Mouse (Mus musculus): ENCODE results near the gene Alad. TPM values are rescaled to one million over a fixed set of nuclear protein-coding genes. Genes with fewer than 3 reads are reported as not detected.
A peak's percentile ranks its signal among the peaks of the same experiment; 100 is the strongest.

The Alad gene
- total and polyA plus RNA-seq, 2 experiments from 2014 or later: 37.6 to 74.9 TPM

DNA sequence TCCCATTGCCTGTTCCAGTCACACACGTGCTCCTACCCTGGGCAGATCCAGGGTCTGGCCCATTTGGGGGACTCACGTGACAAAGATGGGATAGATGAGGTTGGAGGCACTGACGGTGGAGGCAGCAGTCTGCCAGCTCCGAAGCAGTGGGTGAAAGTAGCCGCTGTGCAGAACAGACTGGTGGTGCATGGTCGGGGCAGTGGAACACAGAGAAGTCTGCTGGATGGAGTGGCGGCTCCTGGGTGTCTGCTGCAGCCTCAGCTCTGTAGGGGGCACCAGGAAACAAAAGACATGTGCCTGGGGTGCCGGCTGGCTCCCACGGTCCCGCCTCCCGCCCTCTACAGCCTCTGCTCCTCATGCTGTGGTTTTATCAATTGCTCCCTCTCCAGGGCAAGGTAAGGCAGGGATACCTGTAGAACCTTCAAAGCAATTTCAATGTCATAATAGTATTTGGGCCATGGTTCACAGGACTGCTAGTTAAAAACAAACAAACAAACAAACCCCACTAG, 5.7 kb downstream of the Alad start:
- no peak for TF ChIP-seq CTCF (IDR thresholded peaks at IDR 0.05; ENCODE audit: low read depth)
- H3K27me3 ChIP-seq (ENCODE audit: insufficient read depth, low read length): no peaks in the 10 kb centered on the region
- H3K27ac ChIP-seq (ENCODE audit: low read depth, low read length): no peak overlapping the region
- H3K4me1 ChIP-seq (ENCODE audit: insufficient read depth): peaks cover 4% of the 10 kb centered on the region; the same call in 1 of the 2 replicates
- DNase-seq (no peak), ATAC-seq (no peak)
- peaks cover 44% of the 10 kb centered on the region for H3K36me3 ChIP-seq (ENCODE audit: insufficient read depth)
- WGBS: 53% methylated on average over 11 of the region's 11 CpGs
- H3K4me3 ChIP-seq (ENCODE audit: low read depth, low read length): no peak overlapping the region
- no peak overlapping the region for H3K9ac ChIP-seq
- no peak overlapping the region for H3K4me2 ChIP-seq (ENCODE audit: low read depth)
- no peaks in the 10 kb centered on the region for H3K9me3 ChIP-seq (ENCODE audit: low read length)

GRCm38 (mm10) chr4:62509946-62510345, 9.8 kb downstream of the Alad start:
- no peak overlapping the region for H3K9ac ChIP-seq
- no peak for TF ChIP-seq CTCF (IDR thresholded peaks at IDR 0.05; ENCODE audit: low read depth)
- H3K36me3 ChIP-seq (ENCODE audit: insufficient read depth): peaks cover 62% of the 10 kb centered on the region

GRCm38 (mm10) chr4:62508839-62509238, 10.9 kb downstream of the Alad start:
- TF ChIP-seq CTCF (IDR thresholded peaks at IDR 0.05; ENCODE audit: low read depth): no peak
- ATAC-seq: no peak
- Histone ChIP-seq H3K4me3 (ENCODE audit: low read depth, low read length) (no peak overlapping the region), H3K4me1 (ENCODE audit: insufficient read depth) (no peaks in the 10 kb centered on the region), H3K36me3 (ENCODE audit: insufficient read depth) (peaks cover 62% of the 10 kb centered on the region), H3K27me3 (ENCODE audit: insufficient read depth, low read length) (no peaks in the 10 kb centered on the region), H3K4me2 (ENCODE audit: low read depth) (no peak overlapping the region), H3K27ac (ENCODE audit: low read depth, low read length) (no peak overlapping the region), H3K9ac (no peak overlapping the region), H3K9me3 (ENCODE audit: low read length) (no peaks in the 10 kb centered on the region)
- no peak for DNase-seq
- 95% methylated on average over 5 of the region's 5 CpGs for WGBS

More at GRCm38 (mm10) chr4:62509946-62510345, 9.8 kb downstream of the Alad start:
- WGBS: 87% methylated on average over 11 of the region's 11 CpGs
- H3K4me2 ChIP-seq (ENCODE audit: low read depth): no peak overlapping the region
- no peak overlapping the region for H3K4me3 ChIP-seq (ENCODE audit: low read depth, low read length)
- H3K27me3 ChIP-seq (ENCODE audit: insufficient read depth, low read length): no peaks in the 10 kb centered on the region
- no peak for DNase-seq
- no peak for ATAC-seq
- no peaks in the 10 kb centered on the region for H3K9me3 ChIP-seq (ENCODE audit: low read length)
- H3K27ac ChIP-seq (ENCODE audit: low read depth, low read length): no peak overlapping the region
- no peaks in the 10 kb centered on the region for H3K4me1 ChIP-seq (ENCODE audit: insufficient read depth)

DNA sequence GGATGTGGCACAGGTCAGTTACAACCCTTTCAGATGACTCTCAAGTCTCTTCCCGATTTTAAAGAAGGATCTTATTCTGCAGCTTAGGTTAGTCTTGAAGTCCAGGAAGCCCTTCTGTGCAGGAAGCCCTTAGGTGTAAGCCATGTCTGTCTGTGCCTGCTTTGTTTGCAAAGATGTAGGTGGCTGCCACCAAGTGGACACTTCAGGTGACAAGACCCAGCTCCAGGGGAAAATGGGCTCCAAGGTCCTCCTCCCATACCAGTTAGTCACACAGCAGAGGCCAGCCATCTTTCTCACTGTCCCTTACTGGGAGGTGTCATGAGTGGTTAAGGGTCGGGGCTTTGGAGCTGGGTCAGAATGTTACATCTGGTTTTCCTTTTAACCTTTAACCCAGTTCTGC, 12.9 kb downstream of the Alad start:
- Histone ChIP-seq H3K9me3 (ENCODE audit: low read length) (no peaks in the 10 kb centered on the region), H3K27me3 (ENCODE audit: insufficient read depth, low read length) (no peaks in the 10 kb centered on the region), H3K27ac (ENCODE audit: low read depth, low read length) (no peak overlapping the region), H3K4me3 (ENCODE audit: low read depth, low read length) (no peak overlapping the region), H3K36me3 (ENCODE audit: insufficient read depth) (peaks cover 44% of the 10 kb centered on the region), H3K4me1 (ENCODE audit: insufficient read depth) (no peaks in the 10 kb centered on the region), H3K4me2 (ENCODE audit: low read depth) (no peak overlapping the region), H3K9ac (no peak overlapping the region)
- ATAC-seq: no peak
- DNase-seq: no peak
- peak; percentile 40 for TF ChIP-seq CTCF (IDR thresholded peaks at IDR 0.05; ENCODE audit: low read depth)
- 83% methylated on average over 2 of the region's 2 CpGs for WGBS

DNA sequence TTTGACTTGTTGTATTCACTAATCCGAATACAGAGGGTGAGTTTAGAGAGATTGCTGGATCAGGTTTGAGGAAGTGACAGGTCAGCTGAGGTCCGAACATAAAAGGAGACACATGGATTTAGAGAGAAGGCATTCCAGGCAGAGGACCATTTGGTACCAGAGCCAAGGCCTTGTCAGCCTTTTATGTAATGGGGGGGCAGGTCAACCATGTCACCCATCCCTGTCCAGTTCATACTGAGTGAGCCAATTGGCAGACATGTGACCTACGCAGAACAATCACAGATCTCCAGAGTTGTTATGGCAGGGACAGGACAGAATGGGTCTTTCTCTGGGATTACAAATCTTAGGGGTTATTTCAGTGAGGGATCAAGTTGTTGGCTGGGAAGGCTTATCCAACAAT, 13.7 kb downstream of the Alad start:
- WGBS: 90% methylated on average over 3 of the region's 3 CpGs
- Histone ChIP-seq H3K36me3 (ENCODE audit: insufficient read depth) (peaks cover 36% of the 10 kb centered on the region), H3K27ac (ENCODE audit: low read depth, low read length) (no peak overlapping the region), H3K27me3 (ENCODE audit: insufficient read depth, low read length) (no peaks in the 10 kb centered on the region), H3K9me3 (ENCODE audit: low read length) (no peaks in the 10 kb centered on the region), H3K4me2 (ENCODE audit: low read depth) (no peak overlapping the region), H3K4me3 (ENCODE audit: low read depth, low read length) (no peak overlapping the region), H3K4me1 (ENCODE audit: insufficient read depth) (peaks cover 5% of the 10 kb centered on the region; the same call in 1 of the 2 replicates), H3K9ac (no peak overlapping the region)
- no peak for ATAC-seq
- no peak for TF ChIP-seq CTCF (IDR thresholded peaks at IDR 0.05; ENCODE audit: low read depth)
- DNase-seq: no peak

- H3K27ac ChIP-seq (ENCODE audit: low read depth, low read length): peak within 1 kb of the TSS; percentile 40; the same call in 1 of the 2 replicates
- peaks cover 23% of the 10 kb centered on the region for H3K36me3 ChIP-seq (ENCODE audit: insufficient read depth)
- peak within 1 kb of the TSS; percentile 76 for H3K4me2 ChIP-seq (ENCODE audit: low read depth)
- H3K4me3 ChIP-seq (ENCODE audit: low read depth, low read length): peak within 1 kb of the TSS; percentile 85
- no peaks in the 10 kb centered on the region for H3K27me3 ChIP-seq (ENCODE audit: insufficient read depth, low read length)
- TF ChIP-seq CTCF (IDR thresholded peaks at IDR 0.05; ENCODE audit: low read depth): no peak
- no peaks in the 10 kb centered on the region for H3K9me3 ChIP-seq (ENCODE audit: low read length)
- 83% methylated on average over 3 of the region's 3 CpGs for WGBS
- no peak for DNase-seq
- peak within 1 kb of the TSS; percentile 80 for H3K9ac ChIP-seq
- ATAC-seq: no peak
- H3K4me1 ChIP-seq (ENCODE audit: insufficient read depth): peaks cover 5% of the 10 kb centered on the region; the same call in 1 of the 2 replicates
Observed at GRCm38 (mm10) chr4:62503374-62503970, 16.2 kb downstream of the Alad start, which contains the start of gene Hdhd3. Hdhd3 (minus strand) TSS chr4:62503467.

DNA sequence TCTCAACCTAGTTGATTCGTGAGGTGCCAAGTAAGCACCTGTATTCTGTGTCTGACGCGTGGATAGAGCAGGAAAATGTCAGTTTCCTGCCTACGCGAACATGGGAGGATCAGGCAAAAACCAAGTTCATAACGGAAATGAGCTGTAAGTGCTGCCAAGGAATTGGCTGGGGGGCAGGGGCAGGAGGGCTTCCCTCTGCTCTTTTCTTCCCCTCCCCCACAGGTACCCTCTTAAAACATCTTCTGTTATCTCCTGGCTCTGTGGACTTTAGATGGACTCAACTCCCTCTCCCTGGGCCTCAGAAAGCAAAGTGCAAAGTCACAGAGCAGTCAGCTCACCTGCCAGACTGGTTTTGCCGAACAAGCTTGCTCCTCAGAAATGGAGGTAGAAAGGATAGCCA, 16.7 kb downstream of the Alad start:
- Histone ChIP-seq H3K27me3 (ENCODE audit: insufficient read depth, low read length) (no peaks in the 10 kb centered on the region), H3K27ac (ENCODE audit: low read depth, low read length) (no peak overlapping the region), H3K4me3 (ENCODE audit: low read depth, low read length) (no peak overlapping the region), H3K9ac (no peak overlapping the region), H3K36me3 (ENCODE audit: insufficient read depth) (peaks cover 20% of the 10 kb centered on the region), H3K4me1 (ENCODE audit: insufficient read depth) (peaks cover 5% of the 10 kb centered on the region; the same call in 1 of the 2 replicates), H3K4me2 (ENCODE audit: low read depth) (no peak overlapping the region), H3K9me3 (ENCODE audit: low read length) (no peaks in the 10 kb centered on the region)
- DNase-seq (no peak), ATAC-seq (no peak)
- 79% methylated on average over 7 of the region's 7 CpGs for WGBS
- TF ChIP-seq CTCF (IDR thresholded peaks at IDR 0.05; ENCODE audit: low read depth): no peak
